Comparison of ENCODE assay signal across 25 mouse cellular contexts in the genomic region with DNA sequence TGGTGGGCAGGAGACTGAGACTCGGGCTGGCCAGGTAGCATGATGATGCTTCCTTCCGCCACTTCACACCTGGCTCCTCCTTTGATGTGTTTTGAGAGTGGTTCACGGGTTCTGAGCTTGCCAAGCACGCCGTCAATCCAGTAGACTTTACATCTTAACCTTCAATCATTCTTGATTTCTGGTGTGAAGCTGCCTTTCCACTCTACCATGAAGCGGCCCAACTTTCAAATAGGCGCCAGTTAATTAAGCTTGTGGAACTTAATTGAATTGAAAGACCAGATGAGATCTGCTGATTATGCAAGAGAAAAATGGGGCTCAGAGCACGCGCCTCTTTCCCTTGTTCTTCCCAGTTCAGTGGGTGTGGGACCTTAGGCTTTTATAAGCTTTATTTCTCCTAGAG.
A peak's percentile ranks its signal among the peaks of the same experiment; 100 is the strongest.
DNase-seq lines count a peak whose midpoint lies in the region; ATAC-seq and TF ChIP-seq lines count a peak whose summit lies in the region.
"Had no signal": no experiment of that assay in that cellular context is flagged by ENCODE, and none has a peak within 500 bp of the region (broad histone marks: within the 10 kb centered on the region; RNA-seq: fewer than 3 reads in every experiment).

No protein-coding gene starts in this region.

- H3K9ac ChIP-seq in forebrain, embryonic 13.5 days = no peak overlapping the region
- no peak overlapping the region for H3K9ac ChIP-seq in forebrain, embryonic 15.5 days (replicated peaks)
- no peak overlapping the region for H3K9ac ChIP-seq in kidney, embryonic 14.5 days (ENCODE audit: low read depth, low read length)
- no peak overlapping the region for H3K9ac ChIP-seq in midbrain, embryonic 11.5 days (ENCODE audit: low read length)
- H3K9ac ChIP-seq in midbrain, embryonic 13.5 days (replicated peaks) = no peak overlapping the region
- no peak overlapping the region for H3K9ac ChIP-seq in hindbrain, postnatal 0 days (replicated peaks; ENCODE audit: low read length)
- H3K9ac ChIP-seq: embryonic facial prominence, embryonic 12.5 days; embryonic facial prominence, embryonic 15.5 days; heart, embryonic 13.5 days; hindbrain, embryonic 14.5 days had no signal

- no peak for DNase-seq in kidney, adult 11 months
- DNase-seq in midbrain, embryonic 11.5 days (ENCODE audit: low spot score, missing footprints) = peak; percentile 28
- DNase-seq in hindbrain, postnatal 0 days (ENCODE audit: low spot score) = no peak
- DNase-seq: adrenal gland, postnatal 10 days; adrenal gland, postnatal 36 days; B cell, adult 2 months; cerebellum, adult 11 months; cerebellum, adult 9-11 months; gastrocnemius, postnatal 10 days; gastrocnemius, postnatal 36 days; heart, adult 2 months; heart, postnatal 14 days; heart, postnatal 4 days had no signal

- 70% methylated on average over 9 of the region's 9 CpGs for WGBS in forebrain, embryonic 13.5 days
- WGBS in forebrain, embryonic 15.5 days = 63% methylated on average over 9 of the region's 9 CpGs
- 80% methylated on average over 9 of the region's 9 CpGs for WGBS in kidney, embryonic 14.5 days
- 91% methylated on average over 9 of the region's 9 CpGs for WGBS in midbrain, embryonic 11.5 days
- WGBS in midbrain, embryonic 13.5 days = 86% methylated on average over 9 of the region's 9 CpGs
- 82% methylated on average over 9 of the region's 9 CpGs for WGBS in hindbrain, postnatal 0 days

- no peaks in the 10 kb centered on the region for H3K27me3 ChIP-seq in forebrain, embryonic 13.5 days
- no peaks in the 10 kb centered on the region for H3K27me3 ChIP-seq in forebrain, embryonic 15.5 days
- no peaks in the 10 kb centered on the region for H3K27me3 ChIP-seq in kidney, embryonic 14.5 days (ENCODE audit: control insufficient read depth, insufficient read depth, low read length)
- no peaks in the 10 kb centered on the region for H3K27me3 ChIP-seq in midbrain, embryonic 11.5 days (ENCODE audit: control insufficient read depth, insufficient read depth, low read length)
- no peaks in the 10 kb centered on the region for H3K27me3 ChIP-seq in midbrain, embryonic 13.5 days
- H3K27me3 ChIP-seq in hindbrain, postnatal 0 days (ENCODE audit: insufficient read depth, low read length) = no peaks in the 10 kb centered on the region
- H3K27me3 ChIP-seq: CH12.LX; embryonic facial prominence, embryonic 12.5 days; embryonic facial prominence, embryonic 15.5 days; heart, embryonic 13.5 days; Patski had no signal

- no peak overlapping the region for H3K4me2 ChIP-seq in forebrain, embryonic 13.5 days
- H3K4me2 ChIP-seq in forebrain, embryonic 15.5 days (replicated peaks) = no peak overlapping the region
- no peak overlapping the region for H3K4me2 ChIP-seq in kidney, embryonic 14.5 days (replicated peaks; ENCODE audit: low read depth, low read length)
- no peak overlapping the region for H3K4me2 ChIP-seq in midbrain, embryonic 11.5 days
- H3K4me2 ChIP-seq in midbrain, embryonic 13.5 days (replicated peaks) = no peak overlapping the region
- no peak overlapping the region for H3K4me2 ChIP-seq in hindbrain, postnatal 0 days (ENCODE audit: low read depth, low read length)
- H3K4me2 ChIP-seq: embryonic facial prominence, embryonic 12.5 days; embryonic facial prominence, embryonic 15.5 days; heart, embryonic 13.5 days; hindbrain, embryonic 14.5 days had no signal

- TF ChIP-seq CTCF in hindbrain, postnatal 0 days (IDR thresholded peaks at IDR 0.05; ENCODE audit: low read depth) = no peak

- H3K9me3 ChIP-seq in forebrain, embryonic 13.5 days (replicated peaks) = no peaks in the 10 kb centered on the region
- no peaks in the 10 kb centered on the region for H3K9me3 ChIP-seq in forebrain, embryonic 15.5 days
- no peaks in the 10 kb centered on the region for H3K9me3 ChIP-seq in kidney, embryonic 14.5 days (ENCODE audit: control insufficient read depth, low read length)
- H3K9me3 ChIP-seq in midbrain, embryonic 11.5 days (ENCODE audit: control insufficient read depth, low read length) = no peaks in the 10 kb centered on the region
- H3K9me3 ChIP-seq in midbrain, embryonic 13.5 days = no peaks in the 10 kb centered on the region
- no peaks in the 10 kb centered on the region for H3K9me3 ChIP-seq in hindbrain, postnatal 0 days (ENCODE audit: low read length)
- H3K9me3 ChIP-seq: embryonic facial prominence, embryonic 12.5 days; embryonic facial prominence, embryonic 15.5 days; heart, embryonic 10.5 days; heart, embryonic 13.5 days had no signal

- 0 out of 2 replicates have a peak overlapping the region, but pooled peaks have one; percentile 5 for H3K27ac ChIP-seq in forebrain, embryonic 13.5 days
- H3K27ac ChIP-seq in forebrain, embryonic 15.5 days (replicated peaks) = no peak overlapping the region; the same call in 1 of the 2 replicates
- H3K27ac ChIP-seq in kidney, embryonic 14.5 days (ENCODE audit: low read depth, low read length) = no peak overlapping the region
- H3K27ac ChIP-seq in midbrain, embryonic 11.5 days (ENCODE audit: low read depth, low read length) = no peak overlapping the region
- H3K27ac ChIP-seq in midbrain, embryonic 13.5 days = no peak overlapping the region
- H3K27ac ChIP-seq in hindbrain, postnatal 0 days = no peak overlapping the region
- H3K27ac ChIP-seq: embryonic facial prominence, embryonic 12.5 days; embryonic facial prominence, embryonic 15.5 days; heart, adult 2 months; heart, embryonic 10.5 days; heart, embryonic 13.5 days; hindbrain, embryonic 14.5 days had no signal

- no peak for ATAC-seq in forebrain, embryonic 13.5 days
- no peak for ATAC-seq in forebrain, embryonic 15.5 days (replicated peaks)
- peak; percentile 26; the same call in 1 of the 2 replicates for ATAC-seq in kidney, embryonic 14.5 days (ENCODE audit: low FRiP score, low TSS enrichment)
- no peak for ATAC-seq in midbrain, embryonic 11.5 days (ENCODE audit: low FRiP score)
- no peak for ATAC-seq in midbrain, embryonic 13.5 days
- ATAC-seq in hindbrain, postnatal 0 days = no peak
- ATAC-seq: Patski had no signal

- H3K36me3 ChIP-seq in forebrain, embryonic 13.5 days (ENCODE audit: poor library complexity, severe bottlenecking) = no peaks in the 10 kb centered on the region
- H3K36me3 ChIP-seq in forebrain, embryonic 15.5 days = no peaks in the 10 kb centered on the region
- no peaks in the 10 kb centered on the region for H3K36me3 ChIP-seq in kidney, embryonic 14.5 days (ENCODE audit: control insufficient read depth, insufficient read depth, low read length)
- no peaks in the 10 kb centered on the region for H3K36me3 ChIP-seq in midbrain, embryonic 11.5 days (ENCODE audit: control insufficient read depth, insufficient read depth, low read length)
- no peaks in the 10 kb centered on the region for H3K36me3 ChIP-seq in midbrain, embryonic 13.5 days
- H3K36me3 ChIP-seq in hindbrain, postnatal 0 days (ENCODE audit: insufficient read depth, low read length) = no peaks in the 10 kb centered on the region
- H3K36me3 ChIP-seq: embryonic facial prominence, embryonic 12.5 days; embryonic facial prominence, embryonic 15.5 days; G1E; heart, embryonic 10.5 days; heart, embryonic 13.5 days had no signal

- no peak overlapping the region for H3K4me3 ChIP-seq in forebrain, embryonic 13.5 days
- H3K4me3 ChIP-seq in forebrain, embryonic 15.5 days = no peak overlapping the region
- H3K4me3 ChIP-seq in kidney, embryonic 14.5 days (ENCODE audit: low read length) = no peak overlapping the region
- no peak overlapping the region for H3K4me3 ChIP-seq in midbrain, embryonic 11.5 days (ENCODE audit: low read depth, low read length)
- no peak overlapping the region for H3K4me3 ChIP-seq in midbrain, embryonic 13.5 days (replicated peaks)
- H3K4me3 ChIP-seq in hindbrain, postnatal 0 days (ENCODE audit: low read length) = no peak overlapping the region
- H3K4me3 ChIP-seq: embryonic facial prominence, embryonic 12.5 days; embryonic facial prominence, embryonic 15.5 days; heart, adult 2 months; heart, embryonic 10.5 days; heart, embryonic 13.5 days had no signal

- H3K4me1 ChIP-seq in forebrain, embryonic 13.5 days = peaks cover 8% of the 10 kb centered on the region; the same call in 1 of the 2 replicates
- H3K4me1 ChIP-seq in forebrain, embryonic 15.5 days = peaks cover 18% of the 10 kb centered on the region
- 0 out of 2 replicates have a peak, but pooled peaks cover 4% of the 10 kb centered on the region for H3K4me1 ChIP-seq in kidney, embryonic 14.5 days (ENCODE audit: control insufficient read depth, insufficient read depth, low read length)
- H3K4me1 ChIP-seq in midbrain, embryonic 11.5 days (ENCODE audit: control insufficient read depth, insufficient read depth, low read length) = no peaks in the 10 kb centered on the region
- H3K4me1 ChIP-seq in midbrain, embryonic 13.5 days (replicated peaks) = no peaks in the 10 kb centered on the region
- no peaks in the 10 kb centered on the region for H3K4me1 ChIP-seq in hindbrain, postnatal 0 days (ENCODE audit: insufficient read depth, low read length)
- H3K4me1 ChIP-seq: embryonic facial prominence, embryonic 12.5 days; embryonic facial prominence, embryonic 15.5 days had no signal
